Mouse (Mus musculus): ENCODE measurements around the gene Tmem14c. TPM values are rescaled to one million over a fixed set of nuclear protein-coding genes. Genes with fewer than 3 reads are reported as not detected.

Tmem14c gene
- polyA plus RNA-seq (2012; fragmentation: generic; extraction: Trizol): 201 TPM

DNA sequence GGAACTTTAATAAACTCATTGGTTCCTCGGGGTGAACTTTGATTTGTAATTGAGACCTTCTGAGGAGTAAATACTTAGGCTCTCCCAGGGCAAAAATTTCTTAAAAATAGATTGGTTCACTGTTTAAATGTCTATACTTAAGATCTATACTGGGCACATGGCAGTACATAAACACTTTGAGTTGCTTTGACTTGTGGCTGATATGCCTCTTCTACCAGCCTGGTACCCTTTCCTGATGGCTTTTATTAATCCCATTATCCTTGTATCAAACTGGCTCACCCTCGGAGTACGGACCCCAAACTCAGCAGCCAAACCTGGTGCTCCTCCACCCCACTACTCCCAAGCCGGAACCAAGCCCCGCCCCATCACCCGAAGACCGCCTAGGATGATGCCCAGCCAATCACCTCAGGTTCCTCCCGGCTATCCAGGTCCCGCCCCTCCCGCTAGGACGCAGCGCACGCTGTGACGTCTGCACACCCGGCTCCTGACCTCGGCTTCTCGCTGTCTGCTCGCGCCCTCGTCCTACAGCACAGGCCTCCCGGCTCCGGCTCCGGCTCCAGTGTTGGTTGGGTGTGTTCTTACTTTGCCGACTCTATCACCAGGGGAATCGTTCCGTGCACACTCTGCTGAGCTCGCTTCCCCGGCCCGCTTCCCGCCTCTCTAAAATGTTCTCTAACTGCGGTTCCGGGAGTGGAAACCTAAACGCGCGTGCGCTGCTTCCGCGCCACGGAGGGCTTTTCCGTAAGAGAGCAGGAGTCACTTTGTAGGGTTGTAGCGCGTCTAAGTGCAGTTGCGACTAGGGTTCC, at the start of gene Tmem14c:
Tmem14c (plus strand) TSS at position 464 of the 806 bp plus-strand sequence.
- Histone ChIP-seq H3ac (ENCODE audit: control insufficient read depth, insufficient read length) (peak within 1 kb of the TSS; percentile 45), H3K36me3 (ENCODE audit: control insufficient read depth, insufficient read depth) (peaks cover 15% of the 10 kb centered on the region), H3K27me3 (ENCODE audit: control insufficient read depth, insufficient read depth, insufficient read length) (no peaks in the 10 kb centered on the region), H3K4me3 (peak within 1 kb of the TSS; percentile 54), H3K79me2 (ENCODE audit: control insufficient read depth, insufficient read depth) (peaks cover 11% of the 10 kb centered on the region), H3K4me2 (ENCODE audit: low read depth) (peak within 1 kb of the TSS; percentile 76)
- TF ChIP-seq POLR2A (IDR thresholded peaks at IDR 0.05; ENCODE audit: insufficient read length, low read depth): peak; percentile 96
- TF ChIP-seq MYOD1 (IDR thresholded peaks at IDR 0.05; ENCODE audit: control insufficient read depth in 1 of 3, insufficient read length in 2 of 3, low read depth in 2 of 3): no peak
- TF ChIP-seq POLR2AphosphoS2 (IDR thresholded peaks at IDR 0.05; ENCODE audit: insufficient read length, low read depth): peak; percentile 98
- TF ChIP-seq SRF (IDR thresholded peaks at IDR 0.05; ENCODE audit: control insufficient read depth, insufficient read length, low read depth): peak; percentile 59
- no peak for TF ChIP-seq MYOG (IDR thresholded peaks at IDR 0.05; ENCODE audit: control insufficient read depth in 1 of 3, insufficient read depth in 1 of 3, insufficient read length in 2 of 3, low read depth in 2 of 3)
- TF ChIP-seq CEBPB (IDR thresholded peaks at IDR 0.05; ENCODE audit: insufficient read depth, poor library complexity, severe bottlenecking): no peak

DNA sequence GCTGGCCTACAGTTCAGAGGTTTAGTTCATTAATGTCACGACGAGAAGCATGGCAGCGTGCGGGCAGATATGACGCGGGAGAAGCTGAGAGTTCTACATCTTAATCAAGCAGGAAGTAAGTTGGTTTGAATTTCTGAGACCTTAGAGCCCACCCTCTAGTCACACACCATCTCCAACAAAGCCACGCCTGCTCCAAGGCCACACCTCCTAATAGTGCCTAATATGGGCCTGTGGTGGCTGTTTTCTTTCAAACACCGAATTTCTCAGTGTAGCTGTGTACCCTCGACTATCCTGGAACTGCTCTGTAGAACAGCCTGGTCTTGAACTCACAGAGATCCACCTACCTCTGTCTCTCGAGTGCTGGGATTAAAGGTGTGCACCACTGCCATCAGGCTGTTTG, 48.5 kb upstream of the Tmem14c start:
- Histone ChIP-seq H3K4me2 (ENCODE audit: low read depth) (no peak overlapping the region), H3K36me3 (ENCODE audit: control insufficient read depth, insufficient read depth) (no peaks in the 10 kb centered on the region), H3K27me3 (ENCODE audit: control insufficient read depth, insufficient read depth, insufficient read length) (no peaks in the 10 kb centered on the region), H3K4me3 (no peak overlapping the region), H3ac (ENCODE audit: control insufficient read depth, insufficient read length) (no peak overlapping the region), H3K79me2 (ENCODE audit: control insufficient read depth, insufficient read depth) (no peaks in the 10 kb centered on the region)
- TF ChIP-seq CEBPB (IDR thresholded peaks at IDR 0.05; ENCODE audit: insufficient read depth, poor library complexity, severe bottlenecking) (no peak), REST (IDR thresholded peaks at IDR 0.05; ENCODE audit: insufficient read depth, insufficient read length) (no peak), MAX (IDR thresholded peaks at IDR 0.05; ENCODE audit: low read depth) (no peak), SRF (IDR thresholded peaks at IDR 0.05; ENCODE audit: control insufficient read depth, insufficient read length, low read depth) (no peak), TCF3 (IDR thresholded peaks at IDR 0.05; ENCODE audit: insufficient read length, low read depth) (no peak)

DNA sequence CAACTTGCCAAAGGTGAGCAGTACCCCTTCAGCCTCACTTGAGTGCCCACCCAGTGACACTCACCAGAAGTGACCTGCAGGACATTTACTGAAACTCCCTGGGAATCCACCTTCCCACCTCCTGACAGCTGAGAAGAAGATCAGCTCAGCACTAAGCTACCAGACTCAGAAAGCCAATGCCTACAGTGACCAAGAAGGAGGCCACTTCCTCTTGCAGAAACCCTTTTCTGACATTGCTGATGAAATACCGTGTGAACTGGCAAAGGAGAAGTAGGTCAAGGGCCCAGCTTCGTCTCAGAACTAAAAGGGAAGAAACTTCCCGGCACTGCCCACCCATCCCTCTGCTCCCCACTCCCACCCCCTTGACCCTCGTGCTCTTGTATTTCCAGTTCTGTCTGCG, 47.5 kb upstream of the Tmem14c start:
- Histone ChIP-seq H3K4me3 (no peak overlapping the region), H3K79me2 (ENCODE audit: control insufficient read depth, insufficient read depth) (no peaks in the 10 kb centered on the region), H3K27me3 (ENCODE audit: control insufficient read depth, insufficient read depth, insufficient read length) (no peaks in the 10 kb centered on the region), H3K4me2 (ENCODE audit: low read depth) (no peak overlapping the region), H3ac (ENCODE audit: control insufficient read depth, insufficient read length) (no peak overlapping the region), H3K36me3 (ENCODE audit: control insufficient read depth, insufficient read depth) (no peaks in the 10 kb centered on the region)
- no peak for TF ChIP-seq CEBPB (IDR thresholded peaks at IDR 0.05; ENCODE audit: insufficient read depth, poor library complexity, severe bottlenecking)
- no peak for TF ChIP-seq E2F4 (IDR thresholded peaks at IDR 0.05; ENCODE audit: insufficient read depth)
- TF ChIP-seq POLR2AphosphoS2 (IDR thresholded peaks at IDR 0.05; ENCODE audit: insufficient read length, low read depth): no peak
- no peak for TF ChIP-seq MAX (IDR thresholded peaks at IDR 0.05; ENCODE audit: low read depth)
- no peak for TF ChIP-seq TCF12 (IDR thresholded peaks at IDR 0.05; ENCODE audit: insufficient read depth, poor library complexity, severe bottlenecking)
- TF ChIP-seq USF1 (IDR thresholded peaks at IDR 0.05; ENCODE audit: low read depth): no peak
- no peak for TF ChIP-seq TCF3 (IDR thresholded peaks at IDR 0.05; ENCODE audit: insufficient read length, low read depth)
- no peak for TF ChIP-seq POLR2A (IDR thresholded peaks at IDR 0.05; ENCODE audit: insufficient read length, low read depth)
- TF ChIP-seq MYOD1 (IDR thresholded peaks at IDR 0.05; ENCODE audit: control insufficient read depth in 1 of 3, insufficient read length in 2 of 3, low read depth in 2 of 3): no peak
- TF ChIP-seq REST (IDR thresholded peaks at IDR 0.05; ENCODE audit: insufficient read depth, insufficient read length): no peak
- no peak for TF ChIP-seq MYOG (IDR thresholded peaks at IDR 0.05; ENCODE audit: control insufficient read depth in 1 of 3, insufficient read depth in 1 of 3, insufficient read length in 2 of 3, low read depth in 2 of 3)
- TF ChIP-seq SRF (IDR thresholded peaks at IDR 0.05; ENCODE audit: control insufficient read depth, insufficient read length, low read depth): no peak

- TF ChIP-seq REST (IDR thresholded peaks at IDR 0.05; ENCODE audit: insufficient read depth, insufficient read length) (no peak), POLR2A (IDR thresholded peaks at IDR 0.05; ENCODE audit: insufficient read length, low read depth) (no peak)
Observed at GRCm38 (mm10) chr13:40969761-40970390, 46.2 kb upstream of the Tmem14c start.

DNA sequence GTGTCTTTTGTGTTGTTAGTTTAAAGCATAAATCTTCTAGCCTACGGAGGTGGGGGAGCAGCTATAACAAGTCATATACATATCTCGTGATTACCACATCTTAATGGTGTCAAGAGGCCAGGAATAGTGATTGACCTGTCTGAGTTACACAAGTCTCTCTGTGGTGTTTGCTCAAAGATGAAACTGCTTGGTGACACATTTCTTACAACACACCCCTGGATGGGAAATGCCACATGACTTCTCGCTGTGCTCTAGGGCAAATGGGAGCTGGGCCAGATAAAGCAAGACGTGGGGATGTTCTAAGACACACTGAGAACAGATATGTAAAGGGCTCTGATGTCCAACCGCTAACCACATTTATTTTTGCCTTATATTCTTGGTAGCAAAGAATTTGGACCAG, 44.8 kb upstream of the Tmem14c start:
- Histone ChIP-seq H3K27me3 (ENCODE audit: control insufficient read depth, insufficient read depth, insufficient read length) (no peaks in the 10 kb centered on the region), H3K79me2 (ENCODE audit: control insufficient read depth, insufficient read depth) (no peaks in the 10 kb centered on the region), H3ac (ENCODE audit: control insufficient read depth, insufficient read length) (no peak overlapping the region), H3K36me3 (ENCODE audit: control insufficient read depth, insufficient read depth) (no peaks in the 10 kb centered on the region), H3K4me2 (ENCODE audit: low read depth) (no peak overlapping the region), H3K4me3 (no peak overlapping the region)
- no peak for TF ChIP-seq SRF (IDR thresholded peaks at IDR 0.05; ENCODE audit: control insufficient read depth, insufficient read length, low read depth)
- TF ChIP-seq MYOD1 (IDR thresholded peaks at IDR 0.05; ENCODE audit: control insufficient read depth in 1 of 3, insufficient read length in 2 of 3, low read depth in 2 of 3): no peak
- no peak for TF ChIP-seq CEBPB (IDR thresholded peaks at IDR 0.05; ENCODE audit: insufficient read depth, poor library complexity, severe bottlenecking)
- TF ChIP-seq TCF12 (IDR thresholded peaks at IDR 0.05; ENCODE audit: insufficient read depth, poor library complexity, severe bottlenecking): no peak
- no peak for TF ChIP-seq TCF3 (IDR thresholded peaks at IDR 0.05; ENCODE audit: insufficient read length, low read depth)
- TF ChIP-seq POLR2A (IDR thresholded peaks at IDR 0.05; ENCODE audit: insufficient read length, low read depth): no peak
- no peak for TF ChIP-seq REST (IDR thresholded peaks at IDR 0.05; ENCODE audit: insufficient read depth, insufficient read length)
- no peak for TF ChIP-seq USF1 (IDR thresholded peaks at IDR 0.05; ENCODE audit: low read depth)
- TF ChIP-seq MYOG (IDR thresholded peaks at IDR 0.05; ENCODE audit: control insufficient read depth in 1 of 3, insufficient read depth in 1 of 3, insufficient read length in 2 of 3, low read depth in 2 of 3): no peak
- TF ChIP-seq POLR2AphosphoS2 (IDR thresholded peaks at IDR 0.05; ENCODE audit: insufficient read length, low read depth): no peak
- no peak for TF ChIP-seq MAX (IDR thresholded peaks at IDR 0.05; ENCODE audit: low read depth)
- TF ChIP-seq E2F4 (IDR thresholded peaks at IDR 0.05; ENCODE audit: insufficient read depth): no peak

More at GRCm38 (mm10) chr13:40969761-40970390, 46.2 kb upstream of the Tmem14c start:
- Histone ChIP-seq H3K27me3 (ENCODE audit: control insufficient read depth, insufficient read depth, insufficient read length) (no peaks in the 10 kb centered on the region), H3ac (ENCODE audit: control insufficient read depth, insufficient read length) (no peak overlapping the region), H3K4me2 (ENCODE audit: low read depth) (no peak overlapping the region), H3K36me3 (ENCODE audit: control insufficient read depth, insufficient read depth) (no peaks in the 10 kb centered on the region), H3K4me3 (no peak overlapping the region), H3K79me2 (ENCODE audit: control insufficient read depth, insufficient read depth) (no peaks in the 10 kb centered on the region)

Data from myocyte (in vitro differentiated cells).